Mouse (Mus musculus): Measurements from ENCODE around the gene Serpina5. TPM values are rescaled to one million over a fixed set of nuclear protein-coding genes. Genes with fewer than 3 reads are reported as not detected.
"Not testable (repeated sequence)": the region's sequence is repeated elsewhere in the genome, so short reads cannot be mapped to it uniquely, and the experiment has no call there.

The Serpina5 gene
- polyA plus RNA-seq, 1 experiment from 2014 or later, result not detected

DNA sequence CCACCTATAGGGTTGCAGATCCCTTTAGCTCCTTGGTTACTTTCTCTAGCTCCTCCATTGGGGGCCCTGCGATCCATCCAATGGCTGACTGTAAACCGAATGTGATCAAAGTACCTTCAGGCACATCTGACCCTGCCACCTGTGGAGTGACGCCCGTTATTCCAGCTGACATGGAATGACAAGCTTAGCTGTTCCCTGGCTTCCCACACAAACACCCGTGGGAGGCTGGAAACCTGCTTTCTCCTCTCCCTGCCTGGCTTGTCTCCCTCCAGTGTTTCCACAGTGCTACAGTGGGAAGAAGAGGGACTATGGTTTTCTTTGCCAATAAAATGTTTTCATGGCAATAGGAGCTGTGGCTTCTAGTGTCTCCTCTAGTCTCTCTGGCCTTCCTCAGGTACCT, 28.6 kb upstream of the Serpina5 start:
- ATAC-seq (replicated peaks), result no peak
- Histone ChIP-seq H3K4me1 (0 out of 2 replicates have a peak, but pooled peaks cover 3% of the 10 kb centered on the region), H3K4me2 (replicated peaks) (no peak overlapping the region), H3K9ac (replicated peaks) (no peak overlapping the region), H3K27ac (replicated peaks) (no peak overlapping the region), H3K9me3 (no peaks in the 10 kb centered on the region), H3K4me3 (no peak overlapping the region), H3K27me3 (no peaks in the 10 kb centered on the region), H3K36me3 (no peaks in the 10 kb centered on the region)
- WGBS, result 68% methylated on average over 5 of the region's 5 CpGs

DNA sequence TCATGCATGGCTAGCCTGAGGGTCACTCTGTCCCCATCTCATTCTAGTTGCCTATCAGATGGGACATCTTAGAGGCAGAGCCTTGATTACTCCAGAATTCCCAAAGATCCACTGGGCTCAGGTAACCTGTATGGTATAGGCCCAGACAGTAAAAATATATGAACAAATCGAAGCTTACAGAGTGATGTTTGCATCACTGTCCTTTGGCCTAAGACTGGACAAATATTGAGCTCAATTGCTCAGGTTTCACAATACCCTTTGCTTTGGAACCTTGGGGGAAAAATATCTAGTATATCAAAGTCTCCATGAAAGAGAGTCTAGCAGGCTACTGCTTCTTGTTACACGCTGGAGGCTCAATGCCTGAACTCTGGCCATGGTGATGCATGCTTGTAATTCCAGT, 10.8 kb upstream of the Serpina5 start:
- Histone ChIP-seq H3K9me3 (no peaks in the 10 kb centered on the region), H3K4me1 (no peaks in the 10 kb centered on the region), H3K9ac (replicated peaks) (no peak overlapping the region), H3K4me2 (replicated peaks) (no peak overlapping the region), H3K36me3 (no peaks in the 10 kb centered on the region), H3K4me3 (no peak overlapping the region), H3K27me3 (no peaks in the 10 kb centered on the region), H3K27ac (replicated peaks) (no peak overlapping the region)
- ATAC-seq (replicated peaks), result no peak
- WGBS, result 85% methylated on average over 2 of the region's 2 CpGs

DNA sequence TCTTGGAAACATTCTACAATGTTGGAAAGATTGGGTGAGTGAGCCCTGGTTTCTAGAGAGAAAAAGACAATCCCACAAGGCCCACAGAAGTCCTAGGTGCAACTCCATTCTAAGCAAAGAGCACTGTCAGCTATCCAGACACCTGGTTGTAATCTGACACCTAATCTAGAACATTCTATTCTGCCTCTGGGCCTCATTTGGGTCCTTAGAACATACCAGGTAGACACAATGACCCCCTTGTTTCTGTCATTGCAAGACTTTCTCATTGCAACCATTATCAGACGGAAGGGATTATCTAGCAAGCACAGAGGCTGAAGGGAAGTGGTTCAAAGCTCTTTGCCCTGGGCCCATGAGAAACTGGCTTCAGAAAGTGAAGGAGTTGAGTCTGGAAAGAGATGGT, 9.6 kb upstream of the Serpina5 start:
- Histone ChIP-seq H3K27me3 (no peaks in the 10 kb centered on the region), H3K9me3 (no peaks in the 10 kb centered on the region), H3K4me3 (no peak overlapping the region), H3K4me1 (no peaks in the 10 kb centered on the region), H3K4me2 (replicated peaks) (no peak overlapping the region), H3K9ac (replicated peaks) (no peak overlapping the region), H3K36me3 (no peaks in the 10 kb centered on the region), H3K27ac (replicated peaks) (no peak overlapping the region)
- WGBS, result 82% methylated on average over 1 of the region's 1 CpGs
- ATAC-seq (replicated peaks), result no peak

DNA sequence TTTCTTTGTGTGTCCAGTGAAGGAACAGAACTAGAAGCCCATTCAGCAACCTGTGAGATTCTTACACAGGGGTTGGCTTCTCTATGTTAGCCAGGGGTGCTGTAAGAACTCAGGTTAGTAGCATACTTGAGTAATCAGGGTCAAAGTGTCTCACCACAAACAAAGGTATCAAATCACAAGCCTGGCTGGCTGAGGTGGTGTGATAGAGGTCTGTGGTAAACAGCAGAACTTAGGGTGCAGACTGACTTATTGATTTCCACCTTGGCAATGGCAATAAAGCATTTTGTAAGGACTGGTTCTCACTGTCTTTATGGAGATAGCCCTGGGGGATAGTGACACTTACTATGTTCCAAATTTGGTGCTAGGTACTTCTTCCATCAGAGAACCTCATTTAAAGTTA, 4.9 kb downstream of the Serpina5 start:
- Histone ChIP-seq H3K9ac (replicated peaks) (no peak overlapping the region), H3K4me3 (no peak overlapping the region), H3K27ac (replicated peaks) (no peak overlapping the region), H3K9me3 (no peaks in the 10 kb centered on the region), H3K4me2 (replicated peaks) (no peak overlapping the region), H3K4me1 (no peaks in the 10 kb centered on the region), H3K36me3 (no peaks in the 10 kb centered on the region), H3K27me3 (no peaks in the 10 kb centered on the region)
- no peak for ATAC-seq (replicated peaks)

DNA sequence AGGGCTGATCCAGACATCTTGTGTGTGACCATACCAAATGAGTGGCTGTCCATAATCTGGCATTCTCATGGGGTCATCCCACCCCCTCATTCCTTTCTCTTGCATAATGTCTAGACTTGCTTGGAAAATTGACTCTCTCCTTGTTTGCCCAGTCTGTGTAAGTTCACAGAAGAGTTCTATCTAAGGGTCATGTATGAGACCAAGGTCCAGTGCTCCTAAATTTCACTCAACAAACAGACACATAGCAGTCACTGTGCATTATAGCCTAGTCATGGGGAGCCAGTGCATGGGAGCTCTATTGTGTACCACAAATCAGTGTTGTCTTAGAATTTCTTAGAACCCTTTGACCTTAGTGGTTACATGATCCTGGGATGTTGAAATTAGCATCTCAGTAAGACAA, 6.0 kb downstream of the Serpina5 start:
- H3K4me2 ChIP-seq (replicated peaks), result no peak overlapping the region
- no peak for ATAC-seq (replicated peaks)
- no peak overlapping the region for H3K9ac ChIP-seq (replicated peaks)
- H3K36me3 ChIP-seq, result no peaks in the 10 kb centered on the region
- no peaks in the 10 kb centered on the region for H3K27me3 ChIP-seq
- H3K9me3 ChIP-seq, result no peaks in the 10 kb centered on the region
- H3K27ac ChIP-seq (replicated peaks), result no peak overlapping the region
- no peak overlapping the region for H3K4me3 ChIP-seq
- no peaks in the 10 kb centered on the region for H3K4me1 ChIP-seq

DNA sequence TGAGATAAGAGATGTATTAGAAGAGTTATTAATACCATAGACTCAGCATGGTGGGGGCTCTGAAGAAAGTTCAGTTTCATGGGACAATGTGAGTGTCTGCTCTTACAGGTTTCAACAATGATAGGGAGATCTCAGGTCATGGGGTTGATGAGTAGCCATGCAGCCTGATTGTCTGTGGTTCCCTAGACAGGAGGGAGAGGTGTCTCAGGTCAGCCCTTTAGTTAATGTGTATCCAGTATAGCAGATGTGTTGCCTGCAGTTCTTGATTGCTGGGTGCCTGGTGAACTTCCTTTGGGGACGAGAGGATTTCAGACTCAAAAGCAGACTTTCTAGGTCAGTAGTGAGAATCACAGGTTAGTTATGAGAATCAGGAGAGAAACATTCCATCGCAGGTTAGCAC, 7.6 kb downstream of the Serpina5 start:
- ATAC-seq (replicated peaks), result no peak
- Histone ChIP-seq H3K4me1 (no peaks in the 10 kb centered on the region), H3K9me3 (no peaks in the 10 kb centered on the region), H3K36me3 (no peaks in the 10 kb centered on the region), H3K4me3 (no peak overlapping the region), H3K4me2 (replicated peaks) (no peak overlapping the region), H3K9ac (replicated peaks) (no peak overlapping the region), H3K27me3 (no peaks in the 10 kb centered on the region), H3K27ac (replicated peaks) (no peak overlapping the region)
- WGBS, result 79% methylated on average over 2 of the region's 2 CpGs

DNA sequence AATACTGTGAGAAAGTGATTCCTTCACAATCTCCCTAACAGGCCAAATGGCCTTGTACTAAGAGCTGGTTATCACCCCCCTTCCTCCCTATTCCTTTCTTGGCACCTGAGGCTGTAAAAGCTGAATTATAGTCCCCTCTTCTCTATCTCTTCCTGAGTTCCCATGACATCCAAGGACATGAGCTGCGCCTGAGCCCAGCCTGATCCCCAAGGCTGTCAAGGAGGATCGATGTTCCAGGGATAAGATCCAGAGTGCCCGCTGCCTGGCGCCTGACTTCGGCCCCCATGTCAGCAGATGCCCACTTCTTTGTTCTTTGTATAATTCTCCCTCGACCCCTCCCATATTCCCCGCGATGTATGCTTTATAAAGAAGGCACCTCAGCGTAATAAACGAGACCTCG, 11.4 kb downstream of the Serpina5 start, which contains the start of gene Serpina3a:
Gene Serpina3a, plus strand, starts transcription at position 392 of the 400 bp plus-strand sequence.
- 86% methylated on average over 11 of the region's 11 CpGs for WGBS
- ATAC-seq (replicated peaks), result not testable (repeated sequence)

DNA sequence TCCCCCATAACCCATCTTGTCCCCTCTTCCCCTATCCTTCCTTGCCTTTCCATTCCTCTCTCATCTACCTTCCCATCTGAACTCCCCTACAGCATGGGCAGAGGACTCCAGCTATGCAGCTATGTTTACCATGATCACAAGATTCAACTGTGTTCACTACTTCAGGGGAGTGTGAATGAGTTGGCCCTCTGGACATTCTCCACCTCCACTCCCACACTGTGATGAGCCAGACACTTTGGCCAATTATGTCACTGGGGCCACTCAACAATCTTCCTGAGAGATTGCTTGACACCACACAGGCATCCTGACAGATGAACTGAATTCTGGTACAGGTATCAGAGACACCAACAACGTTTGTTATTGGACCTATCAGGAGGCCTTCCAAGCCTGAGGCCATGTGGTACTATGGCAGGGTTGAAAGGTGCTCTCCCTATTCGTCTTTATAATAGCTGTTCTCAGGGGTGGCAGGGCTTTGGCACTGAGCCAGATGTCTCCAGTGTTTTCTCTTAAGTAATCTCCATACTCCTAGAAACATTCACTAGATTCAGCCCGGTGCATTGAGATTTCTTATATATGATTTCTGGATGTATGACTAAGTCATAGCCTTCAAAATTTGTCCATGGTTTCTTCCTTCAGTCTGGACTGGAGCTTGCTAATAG, 14.1 kb downstream of the Serpina5 start:
- 52% methylated on average over 3 of the region's 3 CpGs for WGBS
- Histone ChIP-seq H3K4me2 (replicated peaks) (no peak overlapping the region), H3K4me3 (no peak overlapping the region), H3K27ac (replicated peaks) (no peak overlapping the region), H3K36me3 (no peaks in the 10 kb centered on the region), H3K9me3 (no peaks in the 10 kb centered on the region), H3K9ac (replicated peaks) (no peak overlapping the region), H3K27me3 (no peaks in the 10 kb centered on the region), H3K4me1 (no peaks in the 10 kb centered on the region)
- ATAC-seq (replicated peaks), result no peak

More for the DNA sequence above, 11.4 kb downstream of the Serpina5 start, which contains the start of gene Serpina3a:
- not testable (repeated sequence) for H3K36me3 ChIP-seq; H3K9me3 ChIP-seq; H3K27ac ChIP-seq (replicated peaks); H3K27me3 ChIP-seq; H3K4me2 ChIP-seq (replicated peaks); H3K4me3 ChIP-seq; H3K9ac ChIP-seq (replicated peaks); H3K4me1 ChIP-seq

DNA sequence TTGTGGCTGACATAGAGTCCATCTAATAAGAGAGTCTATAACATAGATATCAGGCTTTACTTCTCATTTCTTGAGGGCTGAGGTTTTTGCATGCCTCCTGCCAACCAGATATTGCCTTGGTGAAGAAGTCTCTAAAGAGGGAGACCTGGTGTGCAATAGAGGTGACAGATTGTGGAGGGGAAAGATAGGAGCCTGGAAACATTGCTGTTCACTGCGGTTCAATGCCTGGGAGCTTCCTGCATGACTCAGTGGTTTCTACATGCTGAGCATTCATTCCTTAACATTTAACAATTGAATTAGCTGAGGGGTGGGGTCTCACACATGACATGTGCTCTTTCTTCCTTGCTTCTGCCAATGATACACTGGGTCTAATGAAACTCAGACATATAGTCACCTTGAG, 22.2 kb downstream of the Serpina5 start:
- 90% methylated on average over 1 of the region's 1 CpGs for WGBS
- Histone ChIP-seq H3K36me3 (no peaks in the 10 kb centered on the region), H3K4me2 (replicated peaks) (no peak overlapping the region), H3K9me3 (no peaks in the 10 kb centered on the region), H3K27ac (replicated peaks) (no peak overlapping the region), H3K4me3 (no peak overlapping the region), H3K4me1 (no peaks in the 10 kb centered on the region), H3K9ac (replicated peaks) (no peak overlapping the region), H3K27me3 (no peaks in the 10 kb centered on the region)
- ATAC-seq (replicated peaks), result no peak

DNA sequence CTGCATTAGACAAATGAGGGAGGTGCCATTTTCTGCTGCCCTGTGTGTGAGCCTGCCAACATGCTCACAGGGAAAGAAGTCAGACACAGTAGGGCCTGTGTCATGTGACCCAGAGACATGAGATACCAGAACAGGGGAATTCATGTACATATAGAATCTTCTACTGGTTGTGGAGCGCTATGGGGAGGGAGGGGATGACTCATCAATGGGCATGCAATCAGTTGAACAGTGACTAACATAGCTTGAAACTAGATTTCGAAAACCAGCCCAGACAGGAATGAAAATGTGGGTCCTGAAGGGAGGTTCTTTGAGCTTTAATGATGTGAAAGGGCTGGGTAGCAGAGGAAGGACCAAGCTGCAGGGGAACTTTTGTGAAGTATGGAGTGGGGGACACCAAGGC, 23.1 kb downstream of the Serpina5 start:
- ATAC-seq (replicated peaks), result no peak
- no peaks in the 10 kb centered on the region for H3K9me3 ChIP-seq
- no peak overlapping the region for H3K4me3 ChIP-seq
- no peak overlapping the region for H3K9ac ChIP-seq (replicated peaks)
- no peak overlapping the region for H3K27ac ChIP-seq (replicated peaks)
- WGBS, result 82% methylated on average over 2 of the region's 2 CpGs
- no peaks in the 10 kb centered on the region for H3K27me3 ChIP-seq
- no peaks in the 10 kb centered on the region for H3K36me3 ChIP-seq
- H3K4me1 ChIP-seq, result no peaks in the 10 kb centered on the region
- no peak overlapping the region for H3K4me2 ChIP-seq (replicated peaks)

DNA sequence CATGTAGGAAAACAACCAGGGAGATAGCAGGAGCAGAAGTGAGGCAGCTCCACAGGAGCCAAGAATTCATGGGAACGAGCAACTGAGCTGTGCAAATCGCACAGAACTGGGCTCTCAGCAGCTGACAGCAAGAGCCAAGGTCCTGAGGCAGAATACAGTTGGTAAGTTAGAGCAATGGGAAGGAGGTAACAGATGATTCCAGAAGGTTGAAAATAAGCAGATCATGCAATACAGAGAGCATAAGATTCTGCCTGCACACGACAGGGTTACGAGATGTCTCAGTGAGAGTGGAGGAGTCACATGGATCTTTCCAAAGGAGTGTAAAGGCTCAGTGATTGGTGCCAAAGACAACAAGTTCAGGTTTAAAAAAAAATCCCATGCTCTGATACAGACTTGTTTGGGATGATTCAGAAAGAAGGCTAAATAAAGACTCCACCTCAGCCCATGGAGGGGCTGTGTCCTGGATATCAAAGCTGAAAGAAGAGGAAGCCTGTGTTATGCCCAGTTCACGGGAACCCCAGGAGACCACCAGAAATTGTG, 24.2 kb downstream of the Serpina5 start:
- H3K9ac ChIP-seq (replicated peaks), result no peak overlapping the region
- no peak overlapping the region for H3K4me2 ChIP-seq (replicated peaks)
- no peaks in the 10 kb centered on the region for H3K27me3 ChIP-seq
- H3K27ac ChIP-seq (replicated peaks), result no peak overlapping the region
- H3K9me3 ChIP-seq, result no peaks in the 10 kb centered on the region
- H3K4me3 ChIP-seq, result no peak overlapping the region
- WGBS, result 83% methylated on average over 5 of the region's 5 CpGs
- H3K36me3 ChIP-seq, result no peaks in the 10 kb centered on the region
- no peak for ATAC-seq (replicated peaks)
- no peaks in the 10 kb centered on the region for H3K4me1 ChIP-seq

DNA sequence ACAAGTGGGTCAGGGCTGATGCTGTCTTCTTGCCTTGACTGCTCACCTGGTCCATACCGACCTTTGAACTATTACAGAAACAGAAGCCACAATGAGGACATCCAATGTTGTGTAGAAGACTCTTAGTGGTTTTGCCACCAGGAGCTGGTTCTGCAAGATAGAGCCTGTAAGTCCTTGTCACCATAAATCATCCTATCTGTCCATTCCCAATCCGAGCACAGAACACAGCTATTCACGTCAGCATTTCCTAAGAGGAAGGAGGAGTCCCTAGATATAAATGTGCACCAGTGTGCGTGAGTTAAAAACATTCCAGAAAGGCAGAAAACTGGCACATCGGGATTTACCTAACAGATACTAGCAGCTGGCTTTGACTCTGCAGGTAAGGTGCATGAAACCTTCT, 26.8 kb downstream of the Serpina5 start, which contains the start of gene Serpina3b:
Gene Serpina3b, plus strand, starts transcription at position 301 of the 400 bp plus-strand sequence.
- ATAC-seq (replicated peaks), result no peak
- Histone ChIP-seq H3K9ac (replicated peaks) (no peak within 1 kb of the TSS), H3K4me2 (replicated peaks) (no peak within 1 kb of the TSS), H3K27ac (replicated peaks) (no peak within 1 kb of the TSS), H3K27me3 (no peaks in the 10 kb centered on the region), H3K36me3 (no peaks in the 10 kb centered on the region), H3K9me3 (no peaks in the 10 kb centered on the region), H3K4me1 (no peaks in the 10 kb centered on the region), H3K4me3 (no peak within 1 kb of the TSS)
- WGBS, result 88% methylated on average over 5 of the region's 5 CpGs

DNA sequence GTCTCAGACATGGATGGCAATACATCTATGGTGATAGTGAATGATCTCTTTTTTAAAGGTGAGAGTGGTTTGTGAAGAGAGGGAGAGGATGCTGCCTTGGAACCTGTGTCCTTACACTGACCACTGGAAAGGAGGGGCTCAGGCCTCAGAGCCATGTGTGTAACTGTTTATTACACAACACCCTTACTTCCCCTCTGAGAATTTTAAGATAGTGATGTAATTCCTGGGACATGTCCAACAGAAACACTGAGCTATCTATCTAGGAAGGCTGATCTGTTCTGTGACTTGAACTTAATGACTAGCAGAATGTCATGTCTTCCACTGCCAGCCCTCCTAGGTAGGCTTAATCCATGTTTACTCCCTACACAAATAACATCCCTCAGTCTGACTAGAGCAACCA, 30.1 kb downstream of the Serpina5 start:
- no peak overlapping the region for H3K4me2 ChIP-seq (replicated peaks)
- H3K27ac ChIP-seq (replicated peaks), result no peak overlapping the region
- no peaks in the 10 kb centered on the region for H3K9me3 ChIP-seq

More for the DNA sequence above, 30.1 kb downstream of the Serpina5 start:
- Histone ChIP-seq H3K27me3 (no peaks in the 10 kb centered on the region), H3K4me1 (no peaks in the 10 kb centered on the region), H3K4me3 (no peak overlapping the region), H3K9ac (replicated peaks) (no peak overlapping the region), H3K36me3 (no peaks in the 10 kb centered on the region)
- no peak for ATAC-seq (replicated peaks)

All from forebrain, embryonic 15.5 days (tissue).